Mouse (Mus musculus) embryonic facial prominence, embryonic 13.5 days (tissue): ENCODE measurements around the gene Hlcs. TPM values are rescaled to one million over a fixed set of nuclear protein-coding genes. Genes with fewer than 3 reads are reported as not detected.
A peak's percentile ranks its signal among the peaks of the same experiment; 100 is the strongest.

Source experiments
- ATAC-seq: fragments of 200-750 bp; cut with Nextera tagmentation; 2 replicates; pipeline ENCODE4 v1.8.0; 2017; ENCODE audit warnings: low read depth; ENCODE audit not compliant: insufficient number of reproducible peaks, insufficient read depth, low FRiP score, low TSS enrichment
- H3K27ac ChIP-seq: fragments of 300-500 bp; sonication (generic); 2 replicates; pipeline ENCODE4 v1.5.1; 2015; ENCODE audit warnings: moderate library complexity, mild to moderate bottlenecking, inconsistent platforms
- H3K27me3 ChIP-seq: fragments of 300-500 bp; sonication (generic); 2 replicates; pipeline ENCODE4 v1.6.1; 2015; ENCODE audit warnings: mild to moderate bottlenecking, inconsistent platforms
- H3K36me3 ChIP-seq: fragments of 300-500 bp; sonication (generic); 2 replicates; pipeline ENCODE4 v1.6.1; 2015; ENCODE audit warnings: mild to moderate bottlenecking, inconsistent platforms
- H3K4me1 ChIP-seq: fragments of 300-500 bp; sonication (generic); 2 replicates; pipeline ENCODE4 v1.6.1; 2015; ENCODE audit warnings: inconsistent platforms
- H3K4me2 ChIP-seq: fragments of 300-500 bp; sonication (generic); 2 replicates; pipeline ENCODE4 v1.6.1; 2015; ENCODE audit warnings: moderate library complexity, mild to moderate bottlenecking, inconsistent platforms
- H3K4me3 ChIP-seq: fragments of 300-500 bp; sonication (generic); 2 replicates; pipeline ENCODE4 v1.5.1; 2015; ENCODE audit warnings: mild to moderate bottlenecking, inconsistent platforms
- H3K9ac ChIP-seq: fragments of 300-500 bp; sonication (generic); 2 replicates; pipeline ENCODE4 v1.6.1; 2015; ENCODE audit warnings: mild to moderate bottlenecking, inconsistent platforms
- H3K9me3 ChIP-seq: fragments of 300-500 bp; sonication (generic); 2 replicates; pipeline ENCODE4 v1.6.1; 2016; ENCODE audit warnings: inconsistent platforms
- WGBS: fragments of 180-500 bp; shearing (Covaris S2); methylation state at CpG from one replicate; pipeline ENCODE4 v1.1.7; 2015; ENCODE audit warnings: mixed read lengths; 5-methylcytosine and 5-hydroxymethylcytosine counted together
- polyA plus RNA-seq: library from polyadenylated mRNA; unstranded; fragments of >200 nt; fragmentation: Nextera tagmentation; extraction: Ambion mirVana; gene quantifications from 2 replicates; pipeline ENCODE4 v1.2.1, GENCODE M21; 2015

The Hlcs gene
- polyA plus RNA-seq, 1 experiment from 2014 or later: 10.0 TPM

GRCm38 (mm10) chr16:94128236-94128835 is 185.0 kb downstream of the Hlcs start:
- 0 out of 2 replicates have a peak, but pooled peaks cover 2% of the 10 kb centered on the region for H3K36me3 ChIP-seq
- no peak overlapping the region for H3K9ac ChIP-seq
- no peak overlapping the region for H3K27ac ChIP-seq
- peaks cover 47% of the 10 kb centered on the region for H3K27me3 ChIP-seq
- no peak overlapping the region for H3K4me2 ChIP-seq
- no peak for ATAC-seq
- peaks cover 35% of the 10 kb centered on the region for H3K4me1 ChIP-seq
- WGBS: 49% methylated on average over 2 of the region's 2 CpGs
- H3K9me3 ChIP-seq: no peaks in the 10 kb centered on the region
- H3K4me3 ChIP-seq: no peak overlapping the region

DNA sequence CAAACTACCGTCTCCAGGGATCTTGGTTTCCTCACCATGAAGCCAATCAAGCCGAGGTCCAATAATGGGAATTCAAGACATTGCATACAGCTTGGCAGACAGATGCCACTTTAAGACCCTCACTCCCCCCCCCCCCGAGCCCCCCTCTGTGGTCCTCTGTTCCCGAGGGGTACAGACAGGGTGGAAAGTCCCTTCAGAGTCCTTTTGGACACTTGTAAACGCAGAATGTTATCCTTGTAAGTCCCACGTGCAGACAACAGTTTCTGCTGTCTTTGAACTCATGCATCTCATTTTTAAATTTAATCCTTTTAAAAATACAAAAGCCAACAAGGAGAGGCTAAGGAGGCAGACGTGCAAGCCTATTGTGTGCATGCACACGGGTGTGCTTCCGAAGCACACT is 187.2 kb downstream of the Hlcs start:
- Histone ChIP-seq H3K4me3 (no peak overlapping the region), H3K27me3 (peaks cover 66% of the 10 kb centered on the region), H3K4me2 (peak overlapping the region; percentile 97)

DNA sequence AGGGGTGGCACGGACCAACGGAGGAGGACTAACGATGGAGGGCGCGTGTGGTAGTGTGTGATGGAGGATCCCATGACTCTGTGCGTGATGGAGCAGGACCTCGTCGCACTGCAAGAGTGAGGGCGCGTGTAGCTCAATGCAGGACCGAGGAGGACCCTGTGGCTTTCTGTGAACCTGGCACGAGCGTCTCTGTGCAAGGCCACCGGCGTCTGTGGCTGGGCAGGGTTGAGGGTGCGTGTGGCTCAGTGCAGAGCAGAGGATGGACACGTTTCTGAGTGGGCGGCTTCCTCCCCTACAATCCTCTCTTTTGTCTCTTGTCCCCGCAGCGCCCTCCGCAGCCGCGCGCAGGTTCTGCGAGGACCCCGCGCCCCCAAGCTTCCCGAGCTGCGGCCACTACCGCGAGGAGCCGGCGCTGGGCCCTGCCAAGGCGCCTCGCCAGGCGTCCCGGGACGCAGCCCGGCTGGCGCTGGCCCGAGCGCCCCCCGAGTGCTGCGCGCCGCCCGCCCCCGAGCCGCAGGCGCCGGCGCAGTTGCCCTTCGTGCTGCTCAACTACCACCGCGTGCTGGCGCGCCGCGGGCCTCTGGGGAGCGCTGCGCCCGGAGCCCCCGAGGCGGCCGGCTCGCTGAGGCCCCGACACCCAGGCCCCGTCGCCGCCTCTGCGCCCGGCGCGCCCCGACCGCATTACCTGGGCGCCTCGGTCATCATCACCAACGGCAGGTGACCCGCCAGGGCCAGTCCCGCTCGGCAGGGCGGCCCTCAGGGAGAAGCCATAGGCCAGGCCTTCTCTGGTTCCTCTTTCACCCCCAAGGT is 188.0 kb downstream of the Hlcs start:
- Histone ChIP-seq H3K9me3 (no peaks in the 10 kb centered on the region), H3K4me3 (peak overlapping the region; percentile 54), H3K27me3 (peaks cover 72% of the 10 kb centered on the region), H3K4me1 (peaks cover 33% of the 10 kb centered on the region), H3K4me2 (peak overlapping the region; percentile 97), H3K27ac (no peak overlapping the region), H3K36me3 (no peaks in the 10 kb centered on the region), H3K9ac (peak overlapping the region; percentile 72)
- under 1% methylated on average over 81 of the region's 83 CpGs for WGBS
- 0 out of 2 replicates have a peak, but pooled peaks have one; percentile 38 for ATAC-seq

More for the DNA sequence above, 187.2 kb downstream of the Hlcs start:
- no peak overlapping the region for H3K27ac ChIP-seq
- no peaks in the 10 kb centered on the region for H3K36me3 ChIP-seq
- H3K9me3 ChIP-seq: no peaks in the 10 kb centered on the region
- peaks cover 38% of the 10 kb centered on the region for H3K4me1 ChIP-seq
- no peak for ATAC-seq
- 32% methylated on average over 9 of the region's 9 CpGs for WGBS
- H3K9ac ChIP-seq: no peak overlapping the region

- Histone ChIP-seq H3K36me3 (no peaks in the 10 kb centered on the region), H3K27ac (no peak overlapping the region), H3K9ac (no peak overlapping the region), H3K4me1 (peaks cover 24% of the 10 kb centered on the region), H3K4me2 (no peak overlapping the region), H3K4me3 (no peak overlapping the region), H3K27me3 (peaks cover 75% of the 10 kb centered on the region), H3K9me3 (no peaks in the 10 kb centered on the region)
- 68% methylated on average over 11 of the region's 11 CpGs for WGBS
- ATAC-seq: no peak
Observed at GRCm38 (mm10) chr16:94123247-94123646, 190.1 kb downstream of the Hlcs start.

GRCm38 (mm10) chr16:94122347-94122746 is 191.0 kb downstream of the Hlcs start:
- peaks cover 74% of the 10 kb centered on the region for H3K27me3 ChIP-seq
- 82% methylated on average over 3 of the region's 3 CpGs for WGBS

DNA sequence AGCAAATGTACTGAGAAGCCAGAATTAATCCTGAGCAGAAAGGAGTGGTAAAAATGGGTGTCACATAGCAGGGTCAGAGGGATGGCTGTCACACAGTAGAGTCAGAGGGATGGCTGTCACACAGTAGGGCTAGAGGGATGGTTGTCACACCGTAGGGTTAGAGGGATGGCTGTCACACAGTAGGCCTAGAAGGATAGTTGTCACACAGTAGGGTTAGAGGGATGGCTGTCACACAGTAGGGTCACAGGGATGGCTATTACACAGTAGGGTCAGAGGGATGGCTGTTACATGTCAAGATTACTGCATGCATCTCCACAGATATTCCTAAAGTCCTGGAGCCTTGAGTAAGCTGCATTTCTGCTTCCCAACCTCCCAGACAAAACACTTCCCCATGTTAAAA is 195.0 kb downstream of the Hlcs start:
- H3K27me3 ChIP-seq: peaks cover 55% of the 10 kb centered on the region
- 88% methylated on average over 1 of the region's 1 CpGs for WGBS

More at GRCm38 (mm10) chr16:94122347-94122746, 191.0 kb downstream of the Hlcs start:
- H3K36me3 ChIP-seq: no peaks in the 10 kb centered on the region
- H3K27ac ChIP-seq: no peak overlapping the region
- no peaks in the 10 kb centered on the region for H3K9me3 ChIP-seq
- no peak overlapping the region for H3K4me3 ChIP-seq
- H3K4me1 ChIP-seq: peaks cover 26% of the 10 kb centered on the region
- H3K9ac ChIP-seq: no peak overlapping the region
- H3K4me2 ChIP-seq: no peak overlapping the region
- no peak for ATAC-seq

DNA sequence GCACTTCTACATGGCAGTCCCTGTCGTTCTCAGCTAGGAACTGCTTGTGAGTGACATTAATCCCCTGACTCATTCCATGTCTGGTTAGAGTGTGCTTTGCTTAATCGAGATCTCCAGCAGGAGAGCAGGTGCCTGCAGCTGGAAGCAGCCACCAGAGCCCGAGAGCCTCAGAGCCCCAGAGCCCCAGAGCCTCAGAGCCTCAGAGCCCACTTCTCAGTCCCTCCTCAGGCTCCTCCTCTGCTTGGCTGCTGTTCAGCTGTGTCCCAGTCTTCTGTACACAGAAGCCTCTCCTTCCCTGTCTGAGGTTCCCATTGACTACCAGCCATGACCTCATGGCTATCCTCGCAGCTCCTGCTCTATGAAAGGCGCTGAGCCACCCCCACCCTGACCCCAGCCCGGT is 196.0 kb downstream of the Hlcs start:
- ATAC-seq: 0 out of 2 replicates have a peak, but pooled peaks have one; percentile 32
- Histone ChIP-seq H3K27me3 (peaks cover 48% of the 10 kb centered on the region), H3K27ac (no peak overlapping the region), H3K9me3 (no peaks in the 10 kb centered on the region), H3K4me2 (no peak overlapping the region), H3K4me1 (peaks cover 4% of the 10 kb centered on the region; the same call in 1 of the 2 replicates), H3K9ac (no peak overlapping the region), H3K36me3 (no peaks in the 10 kb centered on the region), H3K4me3 (no peak overlapping the region)
- 58% methylated on average over 6 of the region's 6 CpGs for WGBS

More for the DNA sequence above, 195.0 kb downstream of the Hlcs start:
- Histone ChIP-seq H3K4me1 (peaks cover 8% of the 10 kb centered on the region; the same call in 1 of the 2 replicates), H3K36me3 (no peaks in the 10 kb centered on the region), H3K4me2 (no peak overlapping the region), H3K27ac (no peak overlapping the region), H3K4me3 (no peak overlapping the region), H3K9me3 (no peaks in the 10 kb centered on the region), H3K9ac (no peak overlapping the region)
- ATAC-seq: no peak

- peaks cover 33% of the 10 kb centered on the region for H3K27me3 ChIP-seq
- no peaks in the 10 kb centered on the region for H3K9me3 ChIP-seq
Observed at GRCm38 (mm10) chr16:94114693-94115092, 198.7 kb downstream of the Hlcs start.

GRCm38 (mm10) chr16:94113160-94113559 is 200.2 kb downstream of the Hlcs start:
- Histone ChIP-seq H3K27ac (no peak overlapping the region), H3K4me3 (no peak overlapping the region), H3K9me3 (no peaks in the 10 kb centered on the region), H3K36me3 (no peaks in the 10 kb centered on the region), H3K9ac (no peak overlapping the region), H3K4me1 (peaks cover 4% of the 10 kb centered on the region; the same call in 1 of the 2 replicates), H3K4me2 (no peak overlapping the region), H3K27me3 (peaks cover 30% of the 10 kb centered on the region)
- no peak for ATAC-seq
- 69% methylated on average over 7 of the region's 7 CpGs for WGBS

More at GRCm38 (mm10) chr16:94114693-94115092, 198.7 kb downstream of the Hlcs start:
- H3K27ac ChIP-seq: no peak overlapping the region
- WGBS: 81% methylated on average over 9 of the region's 9 CpGs
- no peak overlapping the region for H3K9ac ChIP-seq
- H3K36me3 ChIP-seq: no peaks in the 10 kb centered on the region
- H3K4me3 ChIP-seq: no peak overlapping the region
- peaks cover 4% of the 10 kb centered on the region; the same call in 1 of the 2 replicates for H3K4me1 ChIP-seq
- no peak for ATAC-seq
- no peak overlapping the region for H3K4me2 ChIP-seq

- H3K9me3 ChIP-seq: no peaks in the 10 kb centered on the region
- no peak overlapping the region for H3K27ac ChIP-seq
- 5% methylated on average over 12 of the region's 12 CpGs for WGBS
- H3K4me3 ChIP-seq: no peak overlapping the region
- no peak overlapping the region for H3K9ac ChIP-seq
- H3K4me2 ChIP-seq: no peak overlapping the region
- peaks cover 14% of the 10 kb centered on the region; the same call in 1 of the 2 replicates for H3K4me1 ChIP-seq
- H3K36me3 ChIP-seq: no peaks in the 10 kb centered on the region
- 0 out of 2 replicates have a peak, but pooled peaks have one; percentile 59 for ATAC-seq
- peaks cover 67% of the 10 kb centered on the region for H3K27me3 ChIP-seq
Observed at GRCm38 (mm10) chr16:94097724-94098455, 215.5 kb downstream of the Hlcs start.

- Histone ChIP-seq H3K9ac (no peak overlapping the region), H3K4me3 (no peak overlapping the region), H3K27me3 (peaks cover 81% of the 10 kb centered on the region), H3K27ac (no peak overlapping the region), H3K9me3 (no peaks in the 10 kb centered on the region), H3K36me3 (no peaks in the 10 kb centered on the region), H3K4me1 (peaks cover 14% of the 10 kb centered on the region; the same call in 1 of the 2 replicates), H3K4me2 (no peak overlapping the region)
- no peak for ATAC-seq
- WGBS: 2% methylated on average over 14 of the region's 14 CpGs
Observed at GRCm38 (mm10) chr16:94096479-94096878, 216.9 kb downstream of the Hlcs start.
